In the genomic region with DNA sequence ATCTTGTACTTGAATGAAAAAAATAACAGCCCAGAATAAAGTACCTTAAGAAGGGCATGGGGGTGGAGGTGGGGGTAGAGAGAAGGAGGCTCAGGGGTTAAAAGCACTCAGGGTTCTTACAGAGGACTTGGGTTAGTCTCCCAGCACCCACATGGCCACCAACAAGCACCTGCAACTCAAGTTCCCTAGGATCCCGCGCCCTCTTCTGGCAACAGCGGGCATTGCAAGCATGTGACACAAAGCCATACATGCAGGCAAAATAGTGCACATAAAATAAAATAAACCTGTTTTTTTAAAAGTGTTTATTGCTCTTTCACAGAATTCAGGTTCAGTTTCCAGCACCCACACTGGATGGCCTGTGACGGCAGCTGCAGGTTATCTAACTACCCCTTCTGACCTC, we compare ENCODE assay signal across 9 mouse cellular contexts. TPM values are rescaled to one million over a fixed set of nuclear protein-coding genes. Genes with fewer than 3 reads are reported as not detected.
DNase-seq lines count a peak whose midpoint lies in the region; ATAC-seq and TF ChIP-seq lines count a peak whose summit lies in the region.
"Had no signal": no experiment of that assay in that cellular context is flagged by ENCODE, and none has a peak within 500 bp of the region (broad histone marks: within the 10 kb centered on the region; RNA-seq: fewer than 3 reads in every experiment).

No protein-coding gene starts in this region.

- H3K9ac ChIP-seq in heart, embryonic 11.5 days (ENCODE audit: low read depth, low read length), result no peak overlapping the region
- H3K9ac ChIP-seq in midbrain, postnatal 0 days (replicated peaks; ENCODE audit: low read length, poor library complexity, severe bottlenecking), result no peak overlapping the region
- H3K9ac ChIP-seq in midbrain, embryonic 14.5 days (replicated peaks; ENCODE audit: low read length), result no peak overlapping the region

- no peak overlapping the region for H3K27ac ChIP-seq in heart, embryonic 11.5 days (ENCODE audit: low read depth, low read length)
- H3K27ac ChIP-seq in midbrain, postnatal 0 days (ENCODE audit: low read depth, low read length), result no peak overlapping the region
- H3K27ac ChIP-seq in midbrain, embryonic 14.5 days (replicated peaks; ENCODE audit: low read depth, low read length), result no peak overlapping the region
- no peak overlapping the region for H3K27ac ChIP-seq in cortical plate, adult 2 months (ENCODE audit: insufficient read depth, low read length)

- TF ChIP-seq CTCF in midbrain, postnatal 0 days (IDR thresholded peaks at IDR 0.05), result peak; percentile 66
- TF ChIP-seq CTCF in cortical plate, adult 2 months (IDR thresholded peaks at IDR 0.05; ENCODE audit: extremely low read depth, insufficient read depth, low read length), result 0 out of 2 replicates have a peak, but pooled peaks have one; percentile 21

- DNase-seq in heart, adult 11 months, result peak; percentile 84
- DNase-seq in midbrain, postnatal 0 days (ENCODE audit: low spot score), result no peak
- DNase-seq in midbrain, embryonic 14.5 days, result no peak
- peak; percentile 46 for DNase-seq in testis, postnatal 14 days (ENCODE audit: low spot score)
- no peak for DNase-seq in frontal cortex, postnatal 36 days (ENCODE audit: low spot score in 2 of 2)
- no peak for DNase-seq in left cerebral cortex, adult 9 months (ENCODE audit: low spot score in 2 of 2)
- DNase-seq: lung, postnatal 36 days had no signal

- peaks cover 5% of the 10 kb centered on the region; the same call in 1 of the 2 replicates for H3K4me1 ChIP-seq in heart, embryonic 11.5 days (ENCODE audit: control insufficient read depth, insufficient read depth, low read length)
- H3K4me1 ChIP-seq in midbrain, postnatal 0 days (ENCODE audit: insufficient read depth, low read length), result 0 out of 2 replicates have a peak, but pooled peaks cover 3% of the 10 kb centered on the region
- H3K4me1 ChIP-seq in midbrain, embryonic 14.5 days (ENCODE audit: control insufficient read depth, insufficient read depth, low read length), result peaks cover 15% of the 10 kb centered on the region; the same call in 1 of the 2 replicates
- H3K4me1 ChIP-seq in cortical plate, adult 2 months (ENCODE audit: control insufficient read depth, insufficient read depth, low read length), result no peaks in the 10 kb centered on the region

- ATAC-seq in heart, embryonic 11.5 days (replicated peaks; ENCODE audit: insufficient number of reproducible peaks, low FRiP score, low TSS enrichment), result no peak
- ATAC-seq in midbrain, postnatal 0 days (ENCODE audit: low FRiP score), result no peak
- no peak for ATAC-seq in midbrain, embryonic 14.5 days (ENCODE audit: low FRiP score, low TSS enrichment)

- H3K4me2 ChIP-seq in heart, embryonic 11.5 days, result no peak overlapping the region
- no peak overlapping the region for H3K4me2 ChIP-seq in midbrain, postnatal 0 days (ENCODE audit: low read depth, low read length, poor library complexity, severe bottlenecking)
- H3K4me2 ChIP-seq in midbrain, embryonic 14.5 days (ENCODE audit: low read length), result no peak overlapping the region

- no peaks in the 10 kb centered on the region for H3K36me3 ChIP-seq in heart, embryonic 11.5 days (ENCODE audit: control insufficient read depth, insufficient read depth, low read length)
- peaks cover 4% of the 10 kb centered on the region; the same call in 1 of the 2 replicates for H3K36me3 ChIP-seq in midbrain, postnatal 0 days (ENCODE audit: insufficient read depth, low read length)
- H3K36me3 ChIP-seq in midbrain, embryonic 14.5 days (ENCODE audit: control insufficient read depth, insufficient read depth, low read length), result 0 out of 2 replicates have a peak, but pooled peaks cover 4% of the 10 kb centered on the region

- H3K27me3 ChIP-seq in heart, embryonic 11.5 days (ENCODE audit: control insufficient read depth, insufficient read depth, low read length), result no peaks in the 10 kb centered on the region
- H3K27me3 ChIP-seq in midbrain, postnatal 0 days (ENCODE audit: insufficient read depth, low read length), result no peaks in the 10 kb centered on the region
- H3K27me3 ChIP-seq in midbrain, embryonic 14.5 days (ENCODE audit: control insufficient read depth, insufficient read depth, low read length), result no peaks in the 10 kb centered on the region

- TF ChIP-seq POLR2A in cortical plate, adult 2 months (IDR thresholded peaks at IDR 0.05; ENCODE audit: extremely low read depth, insufficient read depth, low read length), result no peak

- 39% methylated on average over 4 of the region's 4 CpGs for WGBS in heart, embryonic 11.5 days (ENCODE audit: insufficient replicate concordance)
- 46% methylated on average over 4 of the region's 4 CpGs for WGBS in midbrain, postnatal 0 days
- 45% methylated on average over 4 of the region's 4 CpGs for WGBS in midbrain, embryonic 14.5 days

- H3K9me3 ChIP-seq in heart, embryonic 11.5 days (replicated peaks; ENCODE audit: control insufficient read depth, low read length), result no peaks in the 10 kb centered on the region
- no peaks in the 10 kb centered on the region for H3K9me3 ChIP-seq in midbrain, postnatal 0 days (ENCODE audit: low read length)
- H3K9me3 ChIP-seq in midbrain, embryonic 14.5 days (ENCODE audit: control insufficient read depth, low read length), result no peaks in the 10 kb centered on the region

- no peak overlapping the region for H3K4me3 ChIP-seq in heart, embryonic 11.5 days (ENCODE audit: low read depth, low read length)
- no peak overlapping the region for H3K4me3 ChIP-seq in midbrain, postnatal 0 days (ENCODE audit: low read depth, low read length)
- no peak overlapping the region for H3K4me3 ChIP-seq in midbrain, embryonic 14.5 days (replicated peaks; ENCODE audit: low read depth, low read length)
- H3K4me3 ChIP-seq in cortical plate, adult 2 months (ENCODE audit: insufficient read depth, low read length), result no peak overlapping the region

RNA-seq across cellular contexts. Expression of gene Srgap1, which starts 6.7 kb away (rescaled TPM):
- 3.3 and 8.2 TPM in 2 replicates for polyA plus RNA-seq in heart, embryonic 11.5 days (2014; fragmentation: Nextera tagmentation; extraction: Ambion mirVana)
- 31.0 and 31.1 TPM in 2 replicates for total RNA-seq in midbrain, postnatal 0 days (2014; rRNA removed)
- 21.6 and 28.5 TPM in 2 replicates for polyA plus RNA-seq in midbrain, postnatal 0 days (2015; fragmentation: Nextera tagmentation; extraction: Ambion mirVana)
- polyA plus RNA-seq in midbrain, embryonic 14.5 days (2014; fragmentation: Nextera tagmentation; extraction: Ambion mirVana), result 40.8 and 46.9 TPM in 2 replicates
- polyA plus RNA-seq in cortical plate, adult 2 months (2012; rRNA removed), result 6.1 and 8.4 TPM in 2 replicates

RNA-seq across cellular contexts. Expression of gene Rxylt1, which starts 56.8 kb away (rescaled TPM):
- polyA plus RNA-seq in heart, embryonic 11.5 days (2014; fragmentation: Nextera tagmentation; extraction: Ambion mirVana), result 38.9 and 42.7 TPM in 2 replicates
- 24.4 and 31.8 TPM in 2 replicates for total RNA-seq in midbrain, postnatal 0 days (2014; rRNA removed)
- 48.9 and 54.9 TPM in 2 replicates for polyA plus RNA-seq in midbrain, postnatal 0 days (2015; fragmentation: Nextera tagmentation; extraction: Ambion mirVana)
- 36.1 and 40.2 TPM in 2 replicates for polyA plus RNA-seq in midbrain, embryonic 14.5 days (2014; fragmentation: Nextera tagmentation; extraction: Ambion mirVana)
- 18.7 and 19.0 TPM in 2 replicates for polyA plus RNA-seq in cortical plate, adult 2 months (2012; rRNA removed)

Comparison
In these comparisons a context has a peak if more than half of its experiments do, and no peak if none do; other contexts are left out.
1. DNase-seq: peak in heart, adult 11 months (single experiment) and testis, postnatal 14 days (single experiment); none in midbrain, postnatal 0 days (single experiment), midbrain, embryonic 14.5 days (single experiment), frontal cortex, postnatal 36 days (0 of 2) and left cerebral cortex, adult 9 months (0 of 2).